Mouse (Mus musculus) MEL (cell line): Measurements from ENCODE around the gene Arap2.

Source experiments
- CTCF ChIP-seq, 3 experiments: IDR thresholded peaks in 2 of 3; conservative IDR thresholded peaks in 1 of 3; 2 replicates each; pipeline ENCODE4 v1.5.1; 2011 to 2012; ENCODE audit warnings: low read length in 3 of 3, low read depth in 2 of 3, mild to moderate bottlenecking in 2 of 3, improper control_type of control experiment in 1 of 3, inconsistent platforms in 1 of 3, mixed read lengths in 1 of 3, moderate library complexity in 1 of 3; ENCODE audit not compliant: control insufficient read depth in 1 of 3, insufficient read depth in 1 of 3, poor library complexity in 1 of 3, severe bottlenecking in 1 of 3
- ZKSCAN1 ChIP-seq: IDR thresholded peaks from 2 replicates; pipeline ENCODE4 v1.6.1; 2012; ENCODE audit warnings: low read depth, mild to moderate bottlenecking, inconsistent platforms, low read length, improper control_type of control experiment, moderate library complexity
- ZNF384 ChIP-seq: IDR thresholded peaks from 2 replicates; pipeline ENCODE4 v1.6.1; 2012; ENCODE audit warnings: low read depth, mild to moderate bottlenecking, inconsistent platforms, low read length, improper control_type of control experiment

- TF ChIP-seq CTCF (IDR thresholded peaks at IDR 0.05 in 2 of 3, conservative IDR thresholded peaks at IDR 0.05 in 1 of 3; ENCODE audit: control insufficient read depth in 1 of 3, insufficient read depth in 1 of 3, low read depth in 2 of 3, low read length in 3 of 3, poor library complexity in 1 of 3, severe bottlenecking in 1 of 3) (no peak), ZKSCAN1 (no peak), ZNF384 (no peak)
These were observed 3.5 kb downstream of the Arap2 start for GRCm38 (mm10) chr5:62762298-62762960.
